Mouse (Mus musculus) gastrocnemius, adult 18-20 months (tissue): ENCODE measurements around the gene Sgcd. TPM values are rescaled to one million over a fixed set of nuclear protein-coding genes. Genes with fewer than 3 reads are reported as not detected.

Source experiments
- DNase-seq: peaks from one replicate; pipeline ENCODE4 v3.0.0; 2021; ENCODE audit warnings: low spot score
- total RNA-seq, 2 experiments: library from RNA; stranded (reverse); gene quantifications; 2 replicates each; pipeline ENCODE4 v1.2.3; 2021

The Sgcd gene
- total RNA-seq, 2 experiments from 2014 or later: 63.1 to 75.4 TPM

DNA sequence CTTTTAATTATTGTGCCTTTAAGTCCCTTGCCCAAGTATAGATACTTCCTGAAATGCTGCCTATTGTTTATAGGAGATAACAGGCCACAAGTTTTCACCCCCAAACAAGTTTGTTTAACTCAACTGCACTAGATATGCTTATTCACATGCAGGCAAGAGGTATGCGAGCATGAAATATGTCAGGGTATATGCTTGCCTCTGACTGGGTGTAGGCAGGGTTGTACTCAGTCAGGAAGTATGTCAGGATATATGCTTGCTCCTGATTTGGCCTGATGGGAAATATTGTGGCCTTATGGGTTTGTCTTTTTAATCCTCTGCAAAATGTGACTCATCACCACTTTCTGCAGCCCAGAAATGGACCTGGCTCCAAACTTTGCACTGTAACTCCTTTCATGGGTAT is 694.0 kb downstream of the Sgcd start:
- no peak for DNase-seq

DNA sequence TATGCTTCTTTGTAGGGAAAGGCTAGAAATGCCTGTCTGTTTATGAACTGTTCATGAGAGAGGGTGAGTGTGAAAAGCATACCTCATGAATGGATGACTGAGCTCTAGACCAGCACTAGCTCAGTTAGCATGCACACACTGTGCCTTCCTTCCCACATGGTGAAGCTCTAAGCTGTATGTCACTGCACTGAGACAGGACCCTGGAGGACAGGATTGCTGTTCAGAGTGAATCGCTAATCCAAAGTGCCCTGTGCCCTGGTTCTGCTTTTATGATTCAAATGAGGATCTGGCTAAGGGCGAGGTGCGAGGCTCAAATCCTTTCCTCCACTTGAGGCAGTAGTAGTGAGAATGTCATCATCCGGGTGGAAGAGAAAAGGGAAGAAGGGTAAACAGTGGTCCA is 712.2 kb downstream of the Sgcd start:
- DNase-seq: no peak

DNA sequence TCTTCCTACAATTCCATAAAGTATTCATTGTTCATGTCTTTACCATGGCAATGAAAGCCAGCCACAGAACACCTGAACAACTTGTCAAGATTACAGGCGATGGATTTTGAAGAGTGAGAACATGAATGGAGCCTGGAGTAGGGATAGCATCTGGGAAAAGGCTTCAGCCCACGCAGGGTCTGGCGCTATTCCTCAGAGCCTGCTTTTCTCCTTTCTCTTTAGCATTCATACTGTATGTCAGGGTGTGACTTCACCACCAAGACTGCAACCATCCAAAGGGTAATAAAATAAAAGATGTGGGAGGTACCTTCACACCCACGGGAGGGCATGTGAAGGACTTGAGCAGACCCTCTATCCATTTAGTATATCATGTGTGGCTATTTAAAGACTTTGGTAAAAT is 720.2 kb downstream of the Sgcd start:
- no peak for DNase-seq

DNA sequence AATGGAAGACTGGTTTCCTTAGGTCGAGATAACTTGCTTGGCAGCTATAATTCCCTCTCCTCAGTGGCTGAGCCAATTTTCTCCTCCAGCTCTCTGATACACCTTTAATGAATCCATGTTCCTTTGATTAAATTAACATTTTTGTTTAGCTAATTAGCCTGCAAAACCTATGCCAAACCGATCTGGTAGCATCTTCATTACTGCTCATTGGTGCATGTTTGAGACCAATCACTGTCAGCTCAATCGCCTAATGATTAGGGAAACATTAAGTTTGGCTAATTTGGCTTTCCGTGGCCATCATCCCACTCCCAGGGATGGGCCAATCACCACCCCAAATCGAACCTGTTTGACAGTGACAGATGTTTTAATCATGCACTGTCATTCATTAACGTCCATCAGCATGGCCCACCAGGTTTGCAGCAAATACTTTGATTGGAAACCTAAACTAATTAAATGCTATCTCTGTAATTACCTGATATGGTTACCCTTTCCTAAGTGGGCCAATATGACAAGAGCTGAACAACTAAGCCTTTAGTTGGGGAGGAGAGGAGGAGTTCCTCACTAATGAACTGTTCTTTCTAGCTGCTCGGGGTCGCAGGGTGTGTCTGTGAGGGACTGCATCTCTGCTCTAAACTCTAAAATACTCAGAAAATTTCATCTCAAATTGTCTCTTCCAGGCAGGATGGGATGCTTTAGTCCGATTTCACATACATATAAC is 724.3 kb downstream of the Sgcd start:
- no peak for DNase-seq

DNA sequence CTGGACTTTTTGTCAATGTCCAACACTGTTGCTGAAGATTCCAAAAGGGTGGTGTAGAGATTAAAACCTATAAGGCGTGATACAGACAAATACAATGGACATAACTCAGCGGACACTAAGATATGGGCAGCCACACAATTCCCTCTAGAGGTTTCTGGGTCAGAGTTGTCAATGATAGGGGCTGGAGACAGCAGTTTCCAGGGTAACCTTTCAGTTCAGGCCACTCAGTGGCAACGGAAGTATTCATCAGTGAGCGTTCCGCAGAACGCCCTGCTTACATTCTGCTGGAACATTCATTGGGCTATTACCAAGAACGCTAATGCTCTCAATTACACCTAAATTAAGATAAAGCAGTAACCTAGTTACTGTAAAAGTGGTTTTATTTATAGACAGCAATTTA is 738.5 kb downstream of the Sgcd start:
- peak; percentile 61 for DNase-seq

DNA sequence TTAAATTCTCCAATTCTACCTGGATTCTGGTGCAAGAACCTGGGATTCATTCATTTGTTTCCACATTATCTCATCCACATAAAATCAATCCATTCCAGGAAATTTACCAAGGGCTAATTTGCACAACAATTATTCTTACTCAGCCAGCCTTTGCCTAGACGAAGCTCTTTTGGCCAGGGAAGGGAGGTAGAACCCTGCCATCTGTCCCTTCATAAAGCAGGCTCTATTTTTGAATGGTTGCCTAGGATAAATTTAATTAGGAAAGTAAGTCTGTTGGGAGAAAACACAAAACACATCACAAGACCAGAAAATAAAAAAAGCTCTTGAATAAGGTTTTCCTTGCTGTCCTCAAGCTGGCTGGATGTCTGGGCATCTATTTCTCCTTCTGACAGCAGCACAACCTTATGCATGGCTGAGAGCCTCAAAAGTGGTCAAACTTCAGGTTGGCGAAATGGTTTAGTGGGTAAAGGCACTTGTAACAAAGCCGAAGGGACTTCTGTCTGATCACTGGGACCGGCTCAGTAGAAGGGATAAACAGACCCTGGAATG is 740.4 kb downstream of the Sgcd start:
- no peak for DNase-seq

DNA sequence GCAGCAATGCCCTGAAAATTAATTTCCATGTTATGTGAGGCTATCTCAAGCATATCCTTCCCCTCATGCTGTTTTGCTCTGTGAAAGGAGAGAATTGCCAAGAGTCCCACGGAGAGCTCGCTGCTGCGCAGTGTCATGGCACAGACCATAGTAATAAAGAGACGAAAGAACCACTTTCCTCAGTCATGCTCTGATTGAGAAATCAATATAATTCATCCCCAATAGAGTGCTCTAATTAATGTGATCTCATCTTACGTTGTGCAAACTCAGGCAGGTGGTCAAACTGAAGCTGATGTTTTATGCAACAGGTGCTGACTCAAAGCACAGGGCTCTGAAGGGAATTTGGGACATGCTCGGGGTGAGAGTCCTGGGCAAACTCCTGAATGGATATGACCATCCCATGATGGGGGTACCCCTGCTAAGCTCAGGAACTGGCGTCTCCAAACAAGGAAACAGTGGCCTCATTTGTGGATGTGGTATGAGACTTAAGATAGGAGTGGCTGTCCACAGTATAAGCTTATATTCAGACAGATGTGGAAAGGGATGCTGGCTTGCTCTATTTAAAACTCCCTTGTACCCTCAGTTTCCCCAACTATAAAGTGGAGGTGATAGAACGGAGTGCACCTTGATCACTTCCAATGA is 740.9 kb downstream of the Sgcd start:
- DNase-seq: no peak

DNA sequence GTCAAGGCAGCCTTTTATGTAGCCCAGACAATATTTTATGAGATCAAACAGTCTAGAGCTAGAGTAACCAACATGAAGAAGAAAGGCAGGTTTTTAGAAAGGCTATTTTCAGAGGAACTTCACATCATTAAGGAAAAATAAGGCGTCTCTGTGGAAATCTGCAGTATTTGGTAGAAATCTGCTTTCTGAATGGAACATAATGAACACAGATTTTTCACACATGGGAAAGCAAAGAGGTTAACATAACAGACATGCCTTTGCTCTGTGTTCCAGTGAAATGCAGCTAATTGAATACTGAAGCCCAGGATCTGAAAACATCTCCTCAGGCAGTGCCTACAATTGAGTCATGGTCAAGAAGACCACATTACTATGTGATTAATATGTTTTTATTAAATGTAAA is 746.4 kb downstream of the Sgcd start:
- no peak for DNase-seq

DNA sequence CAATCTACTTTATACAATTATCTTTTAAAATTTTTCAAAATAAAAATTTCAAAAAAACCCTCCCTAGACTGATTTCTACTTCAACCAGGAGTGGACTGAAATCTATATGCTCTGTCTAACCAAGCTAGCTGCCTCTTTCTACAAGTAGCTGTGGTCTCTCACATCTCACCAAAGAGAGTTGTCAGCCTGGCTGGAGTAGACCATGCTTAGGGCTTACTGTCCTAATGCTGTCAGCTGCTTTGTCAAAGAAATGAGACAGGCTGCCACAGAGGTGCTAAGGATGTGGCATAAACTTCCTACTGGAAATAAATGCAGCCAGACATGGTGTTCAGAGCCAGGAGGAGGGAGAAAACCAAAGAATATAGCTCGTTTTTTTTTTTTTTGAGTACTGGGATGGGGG is 760.5 kb downstream of the Sgcd start:
- no peak for DNase-seq

DNA sequence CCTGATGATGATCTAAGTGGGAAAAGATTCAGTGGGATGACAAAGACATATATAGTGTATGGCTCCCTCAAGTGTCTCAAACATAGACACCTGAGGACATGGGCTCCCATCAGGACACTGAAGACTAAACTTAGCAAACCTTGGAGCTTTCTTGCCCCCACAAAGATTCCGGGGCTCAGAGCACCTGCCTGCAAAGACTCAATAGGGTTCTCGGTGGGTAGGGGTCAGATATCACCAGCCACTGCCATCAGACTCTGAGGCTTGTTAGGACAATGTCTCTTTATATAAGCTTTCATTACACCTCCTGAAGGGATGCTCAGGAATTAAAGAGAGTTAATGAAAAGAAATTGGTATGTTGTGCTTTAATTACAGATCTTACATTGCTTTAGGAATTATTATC is 764.6 kb downstream of the Sgcd start:
- no peak for DNase-seq

DNA sequence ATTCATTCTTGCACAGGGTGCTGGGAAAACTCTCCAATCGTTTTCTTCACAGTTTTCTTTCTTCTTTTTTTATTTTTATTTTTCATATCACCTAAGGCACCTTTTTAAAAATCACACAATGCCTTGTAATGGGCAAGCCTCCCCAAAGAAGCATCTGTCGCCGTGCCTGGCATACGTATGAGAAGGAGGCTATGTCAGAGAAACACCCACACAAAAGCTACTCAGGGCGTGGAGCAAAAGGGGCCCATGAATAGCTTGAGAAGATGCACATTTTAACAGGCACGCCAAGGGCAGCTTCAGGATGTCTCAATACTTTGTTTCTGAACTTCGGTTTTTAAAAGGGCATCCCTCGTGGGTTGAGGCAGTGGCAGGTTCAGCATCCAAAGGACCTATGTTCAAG is 777.2 kb downstream of the Sgcd start:
- no peak for DNase-seq

DNA sequence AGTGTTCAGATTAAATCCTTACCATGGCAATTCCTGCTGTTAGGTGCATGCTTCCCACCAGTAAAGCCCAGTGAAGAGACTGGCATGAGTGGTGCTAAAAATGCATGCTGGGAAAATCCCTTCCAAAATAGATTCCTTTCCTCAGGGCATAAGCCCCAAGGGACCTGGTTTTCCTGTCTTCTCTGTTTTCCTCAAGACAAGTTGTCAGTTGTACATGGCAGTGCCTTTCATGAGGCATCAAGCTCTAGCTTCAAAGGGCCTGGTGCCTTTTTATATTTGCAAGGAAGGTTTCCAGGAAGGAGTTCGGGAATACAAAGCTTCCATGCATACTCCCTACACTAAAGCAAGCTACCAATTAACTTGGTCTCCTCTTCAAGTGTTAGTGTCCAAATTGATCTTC is 782.3 kb downstream of the Sgcd start:
- no peak for DNase-seq

DNA sequence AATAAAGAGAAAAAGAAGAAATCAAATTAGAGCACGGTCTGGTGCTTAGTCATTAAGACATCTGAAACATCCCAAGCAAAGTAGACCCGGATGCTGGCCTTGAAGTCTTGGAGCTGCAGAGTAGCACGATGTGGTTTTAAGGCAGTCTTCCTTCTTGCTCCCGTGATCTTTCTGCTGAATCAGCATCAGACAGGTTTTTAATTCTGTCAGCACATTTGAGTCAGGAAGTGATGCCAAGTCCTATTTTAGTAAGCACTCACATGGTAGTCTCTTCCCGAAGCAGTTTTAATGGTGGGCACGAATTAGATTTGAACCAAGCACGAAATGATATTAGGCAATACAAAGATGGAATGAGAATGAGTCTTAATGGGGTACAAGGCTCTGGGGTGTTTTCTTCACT is 789.7 kb downstream of the Sgcd start:
- DNase-seq: peak; percentile 19

DNA sequence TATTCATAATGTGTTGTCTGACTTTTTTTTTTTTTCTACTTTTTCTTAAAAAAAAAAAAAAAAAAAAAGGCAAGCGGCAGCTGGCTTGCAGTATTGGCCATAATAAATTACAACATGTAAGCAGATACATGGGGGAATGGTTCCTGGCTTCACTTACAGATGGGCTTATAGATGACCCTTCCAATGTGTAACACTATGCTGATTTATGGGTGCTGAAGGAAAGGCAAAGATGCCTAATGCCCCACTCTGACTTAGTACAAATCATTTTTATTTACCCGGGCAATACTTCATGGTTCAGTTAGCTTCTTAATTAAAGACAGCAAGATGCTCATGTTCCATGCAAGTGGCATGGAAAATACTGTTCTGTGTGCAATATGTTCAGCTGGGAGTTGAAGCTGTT is 800.2 kb downstream of the Sgcd start:
- no peak for DNase-seq

DNA sequence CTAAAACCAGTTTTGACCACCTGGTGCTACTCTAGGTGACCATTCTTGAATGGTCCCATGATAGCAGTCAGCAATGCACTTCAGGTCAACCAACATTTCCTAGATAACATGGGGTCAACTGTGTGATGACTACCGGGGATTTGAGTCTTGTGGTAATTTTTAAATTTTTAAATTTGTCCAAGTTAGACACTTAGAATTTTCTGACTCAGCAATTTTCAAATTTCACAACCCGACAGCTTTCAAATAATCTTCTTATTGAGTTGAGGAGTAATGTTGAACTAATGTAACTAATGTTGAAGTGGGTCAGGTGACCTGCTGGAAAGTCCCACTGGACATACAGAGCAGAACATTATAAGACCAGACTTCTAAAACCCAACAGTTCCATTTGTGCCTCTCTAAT is 813.8 kb downstream of the Sgcd start:
- no peak for DNase-seq

DNA sequence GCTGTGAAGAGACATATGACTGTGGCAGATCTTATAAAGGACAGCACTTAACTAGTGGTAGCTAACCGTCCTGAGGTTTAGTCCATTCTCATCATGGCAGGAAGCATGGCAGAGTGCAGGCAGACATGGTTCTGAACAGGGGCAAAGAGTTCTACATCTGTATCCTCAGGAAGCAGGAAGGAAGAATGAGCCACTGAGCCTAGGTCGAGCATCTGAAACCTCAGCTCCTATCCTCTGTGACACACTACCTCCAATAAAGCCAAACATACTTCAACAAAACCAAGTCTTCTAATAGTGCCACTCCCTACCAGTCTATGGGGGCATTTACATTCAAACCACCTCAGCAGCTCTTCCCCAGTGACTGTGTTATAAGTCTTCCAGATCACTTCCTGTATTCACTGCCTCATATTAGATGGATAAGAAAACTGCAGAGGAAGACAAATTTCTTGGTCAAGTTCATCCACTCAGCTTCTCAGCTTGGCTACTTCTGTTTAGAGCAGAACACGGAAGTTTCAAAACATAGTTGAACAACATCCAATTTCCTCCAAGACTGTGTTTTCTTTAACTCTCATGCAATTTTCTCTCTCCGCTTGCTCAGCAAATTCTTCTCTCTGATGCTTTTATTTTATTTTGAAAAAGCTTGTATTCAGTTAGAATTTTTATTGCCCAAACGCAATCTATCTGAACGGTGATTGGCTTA is 817.7 kb downstream of the Sgcd start:
- DNase-seq: no peak

DNA sequence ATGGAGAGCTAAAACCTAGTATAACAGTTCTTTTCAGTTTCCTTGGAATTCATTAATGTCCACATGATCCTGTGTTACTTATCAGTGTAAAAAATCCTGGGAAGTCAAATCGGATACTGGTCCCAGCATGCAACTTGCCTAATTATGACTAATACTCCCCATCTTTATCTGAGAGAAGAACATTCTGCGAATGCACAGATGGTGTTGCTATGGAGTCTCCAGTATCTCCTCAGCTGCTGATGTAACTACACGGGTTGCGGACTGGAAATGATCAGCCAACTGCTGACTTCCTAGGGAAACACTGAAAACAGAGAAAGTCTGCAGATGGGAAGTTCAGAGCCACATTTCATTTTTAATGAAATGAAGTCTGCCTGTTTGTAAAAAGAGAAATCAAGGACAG is 821.4 kb downstream of the Sgcd start:
- no peak for DNase-seq

DNA sequence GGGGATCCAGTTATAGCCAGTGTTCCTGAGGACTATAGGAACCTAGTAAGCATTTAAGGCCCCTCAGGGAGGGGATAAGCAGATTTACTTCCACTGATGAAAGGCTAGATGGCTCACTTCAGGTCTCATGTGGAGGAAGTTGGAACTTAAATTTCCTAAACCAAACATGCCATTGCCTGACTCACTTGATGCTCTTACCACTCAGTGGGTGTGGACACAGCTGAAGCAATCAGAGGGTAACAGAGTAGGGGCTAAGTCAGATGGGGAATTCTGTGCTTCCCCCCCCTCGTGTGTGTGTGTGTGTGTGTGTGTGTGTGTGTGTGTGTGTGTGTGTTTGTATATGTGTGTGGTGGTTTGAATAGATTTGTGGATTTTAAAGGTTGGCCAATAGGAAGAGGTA is 830.7 kb downstream of the Sgcd start:
- no peak for DNase-seq

DNA sequence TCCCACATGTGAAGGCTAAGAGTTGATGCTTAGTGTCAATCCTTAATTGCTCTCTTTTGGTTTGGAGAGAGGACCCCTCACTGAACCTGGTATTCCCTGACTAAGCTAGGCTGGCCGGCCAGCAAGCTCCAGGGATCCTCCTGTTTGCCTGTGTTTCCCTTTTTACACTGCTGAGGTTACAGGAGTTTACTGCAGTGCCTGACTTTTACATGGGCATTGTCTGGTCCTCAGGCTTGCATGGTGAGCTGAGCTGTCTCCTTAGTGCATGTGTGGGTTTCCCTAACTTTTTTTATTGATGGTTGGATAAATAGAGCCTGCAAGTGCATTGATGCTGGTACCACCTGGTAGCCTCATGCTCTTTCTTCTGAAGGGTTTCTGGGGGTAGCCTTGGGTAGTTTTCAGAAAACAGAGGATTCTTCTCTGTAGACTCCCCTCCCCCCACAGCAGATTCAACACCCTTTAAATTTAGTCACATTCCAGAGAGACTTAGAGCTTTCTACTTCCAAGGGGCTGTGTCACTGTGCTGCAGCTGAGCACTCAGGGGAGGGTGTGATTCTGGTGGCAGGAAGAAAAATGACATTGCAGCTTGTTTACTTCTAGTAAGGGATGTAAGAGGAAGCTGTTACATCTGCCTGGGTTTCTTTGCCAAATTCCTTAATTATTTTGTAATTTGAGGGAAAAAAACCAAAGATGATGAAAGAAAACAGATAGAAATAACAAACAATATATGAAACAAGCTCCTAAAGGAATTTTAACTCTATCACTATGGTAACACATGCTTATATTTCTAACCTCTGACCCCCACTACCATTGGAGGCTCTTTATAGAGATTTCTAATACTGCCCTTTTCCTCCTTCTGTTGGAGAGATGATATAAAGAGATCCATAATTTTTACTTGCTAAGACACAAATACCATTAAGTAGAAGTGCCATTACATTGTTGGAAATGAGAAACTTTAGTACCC is 831.8 kb downstream of the Sgcd start:
- no peak for DNase-seq

DNA sequence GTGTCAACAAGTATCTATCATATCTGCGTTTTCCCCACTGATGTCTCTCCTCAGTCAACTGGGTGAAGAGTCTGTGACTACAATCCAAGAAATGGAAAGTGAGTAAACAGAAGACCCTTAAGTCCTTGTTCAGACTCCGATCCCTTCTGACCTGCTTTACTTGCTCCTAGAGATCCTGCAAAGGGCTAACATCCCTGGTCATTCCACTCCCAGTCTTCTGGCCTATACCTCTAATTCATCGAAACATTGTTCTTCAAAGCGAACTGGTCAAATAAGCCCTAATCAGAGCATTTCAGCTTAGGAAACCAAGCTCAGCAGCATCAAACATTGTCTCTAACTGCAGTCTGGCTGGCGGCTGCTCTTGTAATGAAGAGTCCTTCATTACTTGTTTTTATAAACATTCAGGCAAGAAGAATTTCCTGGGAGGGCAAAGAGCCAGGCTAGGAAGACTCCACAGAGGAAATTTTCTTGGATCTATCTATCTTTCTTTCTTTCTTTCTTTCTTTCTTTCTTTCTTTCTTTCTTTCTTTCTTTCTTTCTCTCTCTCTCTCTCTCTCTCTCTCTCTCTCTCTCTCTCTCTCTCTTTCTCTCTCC is 833.8 kb downstream of the Sgcd start:
- DNase-seq: no peak

DNA sequence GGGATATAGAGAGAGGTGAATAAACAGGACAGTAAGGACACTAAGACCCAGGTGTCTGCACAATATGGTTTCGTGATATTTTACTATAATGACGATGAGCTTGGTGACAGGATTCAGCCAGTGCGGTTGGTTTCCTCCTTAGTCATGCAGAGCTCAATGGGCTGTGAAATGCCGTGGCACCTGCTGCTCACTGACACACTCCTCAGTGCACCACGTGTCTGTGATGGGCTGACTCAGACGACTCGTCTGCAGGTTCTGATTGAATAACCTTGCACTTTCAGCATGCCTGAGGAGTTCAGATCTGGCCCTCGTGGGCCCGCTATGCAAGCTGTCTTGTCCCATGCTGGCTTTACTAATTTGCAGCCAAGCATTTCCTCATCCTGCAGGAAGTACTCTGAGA is 839.2 kb downstream of the Sgcd start:
- DNase-seq: no peak
